30 mouse cellular contexts compared by ENCODE assay signal in genomic region chr3:129195816-129196549, GRCm38 (mm10). TPM values are rescaled to one million over a fixed set of nuclear protein-coding genes. Genes with fewer than 3 reads are reported as not detected.
DNase-seq lines count a peak whose midpoint lies in the region; ATAC-seq and TF ChIP-seq lines count a peak whose summit lies in the region.
"Had no signal": no experiment of that assay in that cellular context is flagged by ENCODE, and none has a peak within 500 bp of the region (broad histone marks: within the 10 kb centered on the region; RNA-seq: fewer than 3 reads in every experiment).

No protein-coding gene starts in this region.

- H3K4me2 ChIP-seq in midbrain, embryonic 11.5 days, result no peak overlapping the region
- no peak overlapping the region for H3K4me2 ChIP-seq in midbrain, embryonic 16.5 days (ENCODE audit: low read length)
- 0 out of 2 replicates have a peak overlapping the region, but pooled peaks have one; percentile 1 for H3K4me2 ChIP-seq in embryonic facial prominence, embryonic 14.5 days (ENCODE audit: low read depth, low read length)
- H3K4me2 ChIP-seq: hindbrain, embryonic 15.5 days; liver, embryonic 12.5 days had no signal

- no peak for ATAC-seq in midbrain, embryonic 11.5 days (ENCODE audit: low FRiP score)
- ATAC-seq in midbrain, embryonic 16.5 days, result no peak
- ATAC-seq in embryonic facial prominence, embryonic 14.5 days (ENCODE audit: low read depth), result no peak
- ATAC-seq: forebrain, embryonic 16.5 days; inflammation-experienced regulatory T-cells, adult 6 months; liver, embryonic 12.5 days; liver, postnatal 0 days; Patski had no signal

- TF ChIP-seq POLR2A in cerebellum, adult 2 months (IDR thresholded peaks at IDR 0.05; ENCODE audit: borderline replicate concordance, insufficient read depth, low read length), result no peak

- peaks cover 9% of the 10 kb centered on the region; the same call in 1 of the 2 replicates for H3K27me3 ChIP-seq in cerebellum, adult 2 months (ENCODE audit: control insufficient read depth, insufficient read depth, low read length)
- H3K27me3 ChIP-seq in heart, embryonic 10.5 days (ENCODE audit: insufficient read depth, poor library complexity, severe bottlenecking), result peaks cover 91% of the 10 kb centered on the region
- H3K27me3 ChIP-seq in midbrain, embryonic 11.5 days (ENCODE audit: control insufficient read depth, insufficient read depth, low read length), result peaks cover 74% of the 10 kb centered on the region
- peaks cover 41% of the 10 kb centered on the region for H3K27me3 ChIP-seq in midbrain, embryonic 16.5 days (ENCODE audit: control insufficient read depth, insufficient read depth, low read depth, low read length)
- H3K27me3 ChIP-seq in embryonic facial prominence, embryonic 14.5 days (replicated peaks; ENCODE audit: control insufficient read depth, insufficient read depth, low read length), result peaks cover 85% of the 10 kb centered on the region
- H3K27me3 ChIP-seq: CH12.LX, Patski had no signal

- H3K9ac ChIP-seq in midbrain, embryonic 11.5 days (ENCODE audit: low read length), result no peak overlapping the region
- no peak overlapping the region for H3K9ac ChIP-seq in midbrain, embryonic 16.5 days (ENCODE audit: low read depth, low read length)
- H3K9ac ChIP-seq in embryonic facial prominence, embryonic 14.5 days (ENCODE audit: low read depth, low read length), result no peak overlapping the region
- H3K9ac ChIP-seq: hindbrain, embryonic 15.5 days; liver, embryonic 12.5 days; liver, postnatal 0 days; stomach, embryonic 15.5 days had no signal

- no peak overlapping the region for H3K4me3 ChIP-seq in cerebellum, adult 2 months (replicated peaks; ENCODE audit: insufficient read depth, low read depth, low read length)
- no peak overlapping the region for H3K4me3 ChIP-seq in heart, embryonic 10.5 days
- H3K4me3 ChIP-seq in midbrain, embryonic 11.5 days (ENCODE audit: low read depth, low read length), result no peak overlapping the region
- no peak overlapping the region for H3K4me3 ChIP-seq in midbrain, embryonic 16.5 days (ENCODE audit: low read depth, low read length)
- H3K4me3 ChIP-seq in embryonic facial prominence, embryonic 14.5 days (ENCODE audit: low read depth, low read length), result no peak overlapping the region
- no peak overlapping the region for H3K4me3 ChIP-seq in gastrocnemius, adult 2 months
- H3K4me3 ChIP-seq: hindbrain, embryonic 15.5 days; liver, embryonic 12.5 days; stomach, embryonic 15.5 days had no signal

- 4% methylated on average over 12 of the region's 12 CpGs for WGBS in cerebellum, adult 2 months
- WGBS in heart, embryonic 10.5 days, result 3% methylated on average over 12 of the region's 12 CpGs
- 2% methylated on average over 12 of the region's 12 CpGs for WGBS in midbrain, embryonic 11.5 days
- WGBS in midbrain, embryonic 16.5 days, result 4% methylated on average over 12 of the region's 12 CpGs
- 10% methylated on average over 12 of the region's 12 CpGs for WGBS in embryonic facial prominence, embryonic 14.5 days

- H3K27ac ChIP-seq in cerebellum, adult 2 months (ENCODE audit: insufficient read depth, low read length), result no peak overlapping the region
- no peak overlapping the region for H3K27ac ChIP-seq in heart, embryonic 10.5 days
- H3K27ac ChIP-seq in midbrain, embryonic 11.5 days (ENCODE audit: low read depth, low read length), result no peak overlapping the region
- H3K27ac ChIP-seq in midbrain, embryonic 16.5 days (ENCODE audit: low read length), result no peak overlapping the region
- H3K27ac ChIP-seq in embryonic facial prominence, embryonic 14.5 days (replicated peaks; ENCODE audit: low read depth, low read length), result no peak overlapping the region
- no peak overlapping the region for H3K27ac ChIP-seq in gastrocnemius, adult 2 months
- H3K27ac ChIP-seq: hindbrain, embryonic 15.5 days; liver, embryonic 12.5 days; stomach, embryonic 15.5 days had no signal

- TF ChIP-seq CTCF in cerebellum, adult 2 months (IDR thresholded peaks at IDR 0.05; ENCODE audit: borderline replicate concordance, insufficient read depth, low read depth, low read length), result no peak
- TF ChIP-seq CTCF in gastrocnemius, adult 2 months (IDR thresholded peaks at IDR 0.05), result no peak

- no peaks in the 10 kb centered on the region for H3K36me3 ChIP-seq in heart, embryonic 10.5 days
- no peaks in the 10 kb centered on the region for H3K36me3 ChIP-seq in midbrain, embryonic 11.5 days (ENCODE audit: control insufficient read depth, insufficient read depth, low read length)
- H3K36me3 ChIP-seq in midbrain, embryonic 16.5 days (ENCODE audit: control insufficient read depth, insufficient read depth, low read length), result no peaks in the 10 kb centered on the region
- H3K36me3 ChIP-seq in embryonic facial prominence, embryonic 14.5 days (ENCODE audit: control insufficient read depth, insufficient read depth, low read length), result no peaks in the 10 kb centered on the region
- H3K36me3 ChIP-seq: G1E; hindbrain, embryonic 15.5 days; liver, embryonic 12.5 days; stomach, embryonic 15.5 days had no signal

- intact Hi-C loops in heart, postnatal 10 days (cut with DNase I), result no loop called here
- intact Hi-C loops in gastrocnemius, adult 2 months (cut with DNase I), result no loop called here

- H3K9me3 ChIP-seq in heart, embryonic 10.5 days, result no peaks in the 10 kb centered on the region
- H3K9me3 ChIP-seq in midbrain, embryonic 11.5 days (ENCODE audit: control insufficient read depth, low read length), result no peaks in the 10 kb centered on the region
- no peaks in the 10 kb centered on the region for H3K9me3 ChIP-seq in midbrain, embryonic 16.5 days (replicated peaks; ENCODE audit: control insufficient read depth, low read length, poor library complexity, severe bottlenecking)
- H3K9me3 ChIP-seq in embryonic facial prominence, embryonic 14.5 days (ENCODE audit: control insufficient read depth, low read length), result no peaks in the 10 kb centered on the region
- H3K9me3 ChIP-seq: hindbrain, embryonic 15.5 days; liver, embryonic 12.5 days; stomach, embryonic 15.5 days had no signal

- H3K4me1 ChIP-seq in cerebellum, adult 2 months (ENCODE audit: control insufficient read depth, insufficient read depth, low read length), result no peaks in the 10 kb centered on the region
- H3K4me1 ChIP-seq in heart, embryonic 10.5 days, result peaks cover 24% of the 10 kb centered on the region
- 0 out of 2 replicates have a peak, but pooled peaks cover 6% of the 10 kb centered on the region for H3K4me1 ChIP-seq in midbrain, embryonic 11.5 days (ENCODE audit: control insufficient read depth, insufficient read depth, low read length)
- H3K4me1 ChIP-seq in midbrain, embryonic 16.5 days (ENCODE audit: control insufficient read depth, insufficient read depth, low read length), result peaks cover 9% of the 10 kb centered on the region
- no peaks in the 10 kb centered on the region for H3K4me1 ChIP-seq in embryonic facial prominence, embryonic 14.5 days (ENCODE audit: control insufficient read depth, insufficient read depth, low read length)
- H3K4me1 ChIP-seq: liver, embryonic 12.5 days had no signal

- peak; percentile 5 to 33 for DNase-seq in cerebellum, postnatal 10 days
- DNase-seq in cerebellum, adult 2 months, result no peak
- DNase-seq in heart, embryonic 10.5 days (ENCODE audit: low spot score), result peak; percentile 56
- DNase-seq in heart, postnatal 10 days, result no peak
- peak; percentile 93 for DNase-seq in midbrain, embryonic 11.5 days (ENCODE audit: low spot score, missing footprints)
- no peak for DNase-seq in embryonic facial prominence, embryonic 14.5 days (ENCODE audit: low spot score)
- no peak for DNase-seq in gastrocnemius, adult 2 months
- DNase-seq: adrenal gland, postnatal 10 days; cerebellum, adult 11-12 months; gastrocnemius, postnatal 10 days; kidney, adult 2 months; kidney, postnatal 36 days; left cerebral cortex, postnatal 4 days; liver, postnatal 0 days; lung, postnatal 36 days had no signal

RNA-seq across cellular contexts. Expression of gene Pitx2, which starts 3.7 kb away (rescaled TPM):
- polyA plus RNA-seq in cerebellum, adult 2 months (2012; rRNA removed), result 0.25 TPM in 1 of 2 replicates, not detected in the other
- 35.1 and 60.0 TPM in 2 replicates for polyA plus RNA-seq in heart, embryonic 10.5 days (2016; fragmentation: Nextera tagmentation; extraction: Ambion mirVana)
- 1 to 10 TPM; 1.4 to 1.6 TPM for total RNA-seq in heart, postnatal 10 days (2021)
- polyA plus RNA-seq in midbrain, embryonic 11.5 days (2014; fragmentation: Nextera tagmentation; extraction: Ambion mirVana), result 53.7 and 56.3 TPM in 2 replicates
- 29.0 and 37.9 TPM in 2 replicates for polyA plus RNA-seq in midbrain, embryonic 16.5 days (2015; fragmentation: Nextera tagmentation; extraction: Ambion mirVana)
- polyA plus RNA-seq in embryonic facial prominence, embryonic 14.5 days (2014; fragmentation: Nextera tagmentation; extraction: Ambion mirVana), result 37.7 and 38.6 TPM in 2 replicates
- total RNA-seq in gastrocnemius, adult 2 months (2021), result 1 to 10 TPM; 4.2 to 9.2 TPM
- total RNA-seq: CH12.LX; layer of hippocampus, adult 8-10 months; layer of hippocampus, postnatal 25 days; left cerebral cortex, adult 8-10 months; left cerebral cortex, postnatal 4 days; megakaryocyte, adult 5-6 weeks; monocyte, adult 5-6 weeks had no signal
- polyA plus RNA-seq: cortical plate, adult 2 months; G1E had no signal

Comparison
In these comparisons a context has a peak if more than half of its experiments do, and no peak if none do; other contexts are left out.
1. DNase-seq: peak in cerebellum, postnatal 10 days (2 of 2), heart, embryonic 10.5 days (single experiment) and midbrain, embryonic 11.5 days (single experiment); none in cerebellum, adult 2 months (0 of 2), heart, postnatal 10 days (0 of 2), embryonic facial prominence, embryonic 14.5 days (single experiment) and gastrocnemius, adult 2 months (single experiment).
2. RNA of gene Pitx2, which starts 3.7 kb away (polyA plus RNA-seq): 35.1 to 60.0 TPM in heart, embryonic 10.5 days, 53.7 to 56.3 TPM in midbrain, embryonic 11.5 days, 37.7 to 38.6 TPM in embryonic facial prominence, embryonic 14.5 days and 29.0 to 37.9 TPM in midbrain, embryonic 16.5 days; 0.25 TPM in cerebellum, adult 2 months; every median in the first group is over 10 times any median in the second.